Mouse (Mus musculus) adrenal gland, postnatal 14 days (tissue): Measurements from ENCODE around the gene Mgat5. TPM values are rescaled to one million over a fixed set of nuclear protein-coding genes. Genes with fewer than 3 reads are reported as not detected.

ENCODE experiments used
- DNase-seq: peaks from one replicate; pipeline ENCODE4 v3.0.0; 2021; ENCODE audit warnings: mixed read lengths
- total RNA-seq: library from RNA; stranded (reverse); gene quantifications from 2 replicates; pipeline ENCODE4 v1.2.3, GENCODE M21; 2021

Gene Mgat5
- total RNA-seq, 1 experiment from 2014 or later: 12.0 TPM

- DNase-seq: no peak
Observed at GRCm38 (mm10) chr1:127218182-127218581, 13.4 kb downstream of the Mgat5 start.

DNA sequence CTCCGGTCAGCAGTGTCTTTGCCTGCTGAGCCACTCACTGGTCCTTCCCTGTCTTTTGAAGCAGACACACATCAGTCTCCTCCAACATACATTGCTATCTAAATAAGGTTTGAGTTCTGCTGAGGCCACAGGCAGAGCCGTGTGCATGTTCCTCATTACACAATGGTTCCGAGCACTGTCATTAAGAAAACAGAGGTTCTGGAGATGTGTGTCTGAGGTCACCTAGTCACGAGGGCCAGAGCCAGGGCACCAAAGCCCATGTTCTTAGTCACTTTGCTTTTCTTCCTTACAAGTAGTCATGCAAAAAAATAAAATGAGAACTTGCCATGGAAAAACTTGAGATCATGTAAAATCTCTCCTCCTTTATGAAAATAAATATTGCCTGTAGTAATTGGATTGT, 14.3 kb downstream of the Mgat5 start:
- DNase-seq: no peak

DNA sequence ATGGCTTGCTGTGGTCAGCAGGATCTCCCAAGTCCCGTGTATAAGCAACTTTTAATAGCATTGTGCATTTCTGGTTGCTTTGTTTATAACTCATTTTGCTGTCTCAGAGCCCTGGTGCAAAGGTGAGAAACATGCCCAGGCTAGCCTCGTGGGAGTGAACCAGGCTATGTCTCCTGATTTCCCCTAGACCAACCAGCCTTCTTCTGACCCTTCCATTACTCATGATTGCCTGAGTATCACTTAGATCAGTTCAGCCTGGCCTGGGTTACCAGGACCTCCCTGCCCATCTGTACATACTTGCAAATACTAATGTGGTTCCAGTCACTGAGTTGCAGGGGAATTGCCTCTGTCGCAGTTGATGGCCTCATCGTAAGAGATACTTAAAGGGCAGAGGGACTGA, 14.8 kb downstream of the Mgat5 start:
- DNase-seq: no peak

DNA sequence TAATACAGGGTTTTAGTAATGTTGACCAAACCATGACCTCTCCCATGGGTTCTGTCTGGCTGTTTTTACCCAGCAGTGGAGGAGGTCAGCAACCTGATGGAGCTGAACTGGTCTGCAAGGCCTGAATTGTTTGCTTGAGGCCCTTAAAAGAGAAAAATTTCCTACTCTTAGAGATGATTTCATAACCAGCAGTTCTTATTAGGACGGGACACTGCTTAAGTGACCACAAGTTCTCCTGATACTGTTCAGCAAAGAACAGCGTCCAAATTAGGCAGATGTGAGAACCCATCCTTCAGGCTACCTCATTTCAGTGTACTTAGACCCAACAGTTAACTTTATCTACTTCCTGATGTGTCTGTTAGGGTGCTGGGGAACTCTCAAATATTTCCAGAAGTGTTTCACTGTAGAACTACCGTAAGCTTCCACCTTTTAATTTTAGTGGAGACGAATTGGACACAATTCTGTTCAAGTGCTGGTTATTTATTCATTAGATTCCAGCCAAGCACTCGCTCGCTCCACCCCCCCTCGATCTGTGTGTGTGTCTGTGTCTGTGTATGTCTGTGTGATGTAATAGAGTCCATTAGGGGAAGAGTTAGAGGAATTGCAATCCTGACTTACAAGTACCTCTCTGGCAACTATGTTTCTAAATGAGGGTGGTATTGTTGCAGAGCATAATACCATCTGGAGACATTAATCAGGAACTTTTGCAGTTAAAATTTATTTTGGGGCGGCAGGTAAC, 17.4 kb downstream of the Mgat5 start:
- no peak for DNase-seq

DNA sequence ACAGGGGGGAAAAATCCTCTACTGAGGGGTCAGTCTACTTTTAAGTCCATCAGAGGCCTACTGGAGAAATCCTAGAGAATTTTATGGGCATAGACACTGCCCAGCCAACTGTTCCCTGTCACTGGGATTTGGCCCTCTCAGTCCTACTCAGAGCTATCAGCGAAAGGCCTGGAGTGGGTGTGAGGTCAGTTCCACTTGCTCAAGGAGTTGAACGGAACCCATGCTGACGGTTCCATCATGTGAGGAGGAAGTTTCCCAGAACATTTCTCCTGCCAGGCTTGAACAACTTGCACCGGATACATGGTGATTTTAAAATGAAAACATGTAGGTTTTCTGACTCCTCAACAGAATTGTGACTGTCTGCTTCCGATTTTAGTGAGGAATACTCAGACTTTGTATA, 20.2 kb downstream of the Mgat5 start:
- DNase-seq: no peak

DNA sequence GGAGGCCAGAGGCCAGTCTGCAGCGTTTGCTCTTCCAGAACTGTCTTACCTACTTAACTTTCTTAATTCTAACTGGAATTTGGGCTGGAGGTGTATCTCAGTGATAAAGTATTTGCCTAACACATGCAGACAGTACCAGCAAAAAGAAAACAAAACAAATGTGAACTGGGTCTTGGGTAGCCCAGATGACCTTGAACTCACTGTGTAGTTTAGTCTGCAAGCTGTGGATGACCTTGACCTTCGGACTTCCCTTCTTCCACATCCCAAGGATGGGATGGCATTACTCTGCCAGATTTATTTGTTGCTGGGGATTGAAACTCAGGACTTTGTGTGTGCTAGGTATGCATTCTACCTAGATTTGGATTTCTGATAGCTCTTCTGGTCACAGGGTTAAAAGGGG, 24.2 kb downstream of the Mgat5 start:
- DNase-seq: no peak

- peak; percentile 16 for DNase-seq
Observed at GRCm38 (mm10) chr1:127230468-127230867, 25.7 kb downstream of the Mgat5 start.

DNA sequence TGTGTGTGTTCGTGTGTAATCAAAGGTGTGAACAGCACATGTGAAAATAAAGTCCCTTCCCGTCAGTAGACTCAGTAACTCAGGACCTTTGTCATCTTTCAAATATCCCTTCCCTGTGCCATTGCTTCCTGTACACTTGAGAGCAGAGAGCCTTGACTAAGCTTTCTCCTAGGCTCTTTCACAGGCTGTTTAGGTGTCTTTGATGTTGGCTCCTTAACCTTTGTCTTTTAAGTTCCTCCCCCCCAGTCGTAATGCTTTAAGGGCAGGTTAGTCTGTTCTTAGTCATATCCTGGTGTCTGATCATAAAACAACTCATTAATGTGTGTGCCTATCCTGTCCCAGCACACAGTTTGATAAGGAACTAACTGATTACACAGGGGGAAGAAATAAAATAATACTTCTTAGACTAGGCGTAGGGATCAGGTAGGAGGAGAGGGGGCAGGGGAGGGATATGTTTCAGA, 28.4 kb downstream of the Mgat5 start:
- no peak for DNase-seq

- no peak for DNase-seq
Observed at GRCm38 (mm10) chr1:127235157-127235556, 30.3 kb downstream of the Mgat5 start.

DNA sequence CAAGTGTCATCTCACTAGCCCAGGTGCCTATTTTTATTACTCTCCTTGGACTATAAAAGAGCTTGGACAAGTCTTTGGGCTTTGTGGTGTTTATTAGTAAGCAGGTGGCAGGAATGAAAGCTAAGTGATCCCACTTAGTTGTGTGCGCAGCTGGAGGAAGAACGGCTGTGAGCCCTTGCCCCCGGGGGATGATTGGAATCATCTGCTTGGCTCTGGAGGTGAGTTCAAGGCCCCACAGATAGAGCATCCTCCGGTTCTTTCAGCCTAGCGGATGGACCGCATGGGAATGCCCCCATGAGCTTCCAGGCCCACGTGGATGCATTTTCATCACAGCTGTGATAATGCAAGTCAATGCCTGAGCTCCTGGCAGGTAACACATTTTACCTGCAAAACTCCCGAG, 31.6 kb downstream of the Mgat5 start:
- no peak for DNase-seq

DNA sequence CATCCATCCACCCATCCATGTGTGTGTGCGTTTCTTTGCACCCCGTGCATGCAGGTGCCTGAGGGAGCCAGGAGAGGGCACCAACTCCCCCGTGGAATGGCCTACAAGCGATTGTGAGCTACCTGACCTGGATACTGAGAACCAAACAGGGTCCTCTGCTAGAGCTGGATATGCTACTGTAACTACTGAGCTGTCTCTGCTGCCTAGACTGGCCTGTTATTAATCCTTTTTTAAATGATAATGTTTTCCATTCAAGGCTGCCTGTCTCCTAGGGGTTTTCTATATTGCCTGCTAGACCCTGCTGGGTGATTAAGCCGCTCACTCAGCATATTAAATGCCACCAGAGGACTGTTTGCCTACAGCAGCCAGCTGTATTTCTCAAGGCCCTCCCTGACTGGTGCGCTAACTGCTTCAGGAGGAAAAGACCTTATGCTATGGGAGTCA, 34.1 kb downstream of the Mgat5 start:
- no peak for DNase-seq

DNA sequence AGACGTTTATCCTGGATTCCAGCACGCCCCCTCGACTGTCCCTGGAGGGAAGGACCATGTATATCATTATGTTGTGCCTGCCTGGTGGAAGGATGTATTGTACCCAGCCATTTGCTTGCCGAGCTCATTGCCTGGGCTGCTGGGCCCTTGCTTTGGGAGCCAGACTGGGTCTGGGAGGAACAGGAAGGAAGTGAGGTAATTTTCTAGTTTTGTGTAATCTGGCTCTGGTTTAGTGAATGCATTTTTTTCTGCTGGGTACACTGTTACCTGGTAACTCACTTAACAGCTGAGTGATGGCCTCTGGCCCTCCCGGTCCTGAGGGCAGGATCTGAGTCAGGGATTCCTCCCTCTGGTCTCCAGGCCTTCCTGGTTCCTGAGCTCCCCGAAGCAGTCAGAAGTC, 35.1 kb downstream of the Mgat5 start:
- DNase-seq: no peak

DNA sequence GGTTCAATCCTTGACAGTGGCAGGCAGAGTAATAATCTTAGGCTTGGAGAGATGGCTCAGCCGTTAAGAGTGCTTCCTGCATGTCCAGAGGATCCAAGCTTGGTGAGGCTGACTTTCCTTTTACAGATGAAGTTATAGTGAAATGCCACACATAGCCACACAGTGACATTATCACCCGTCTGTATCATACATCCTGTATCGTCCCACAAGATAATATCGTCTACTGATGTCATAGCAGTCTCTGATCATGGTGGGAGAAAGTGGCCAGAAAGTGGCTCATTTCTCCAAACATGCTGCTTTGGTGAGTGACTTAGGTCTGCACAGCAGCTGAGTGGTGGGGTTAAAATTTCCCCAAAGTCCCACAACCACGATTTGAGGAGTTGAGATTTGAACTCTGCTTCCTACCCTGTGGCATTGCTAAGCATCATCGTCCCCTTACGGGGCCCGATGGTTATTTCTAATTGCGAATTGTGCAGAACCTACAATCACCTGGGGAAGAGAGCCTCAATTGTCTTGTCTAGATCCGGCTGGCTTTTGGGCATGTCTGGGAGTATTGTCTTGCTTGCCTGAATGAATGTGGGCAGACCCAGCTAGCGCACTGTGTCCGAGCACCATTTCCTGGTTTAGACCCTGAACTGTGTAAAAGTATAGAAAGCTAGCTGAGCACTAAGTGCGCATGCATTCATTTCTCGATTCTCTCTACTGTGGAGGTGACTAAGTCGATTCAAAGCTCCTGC, 37.5 kb downstream of the Mgat5 start:
- no peak for DNase-seq

- no peak for DNase-seq
Observed at GRCm38 (mm10) chr1:127242888-127243588, 38.2 kb downstream of the Mgat5 start.

GRCm38 (mm10) chr1:127244054-127244770, 39.4 kb downstream of the Mgat5 start:
- DNase-seq: no peak

DNA sequence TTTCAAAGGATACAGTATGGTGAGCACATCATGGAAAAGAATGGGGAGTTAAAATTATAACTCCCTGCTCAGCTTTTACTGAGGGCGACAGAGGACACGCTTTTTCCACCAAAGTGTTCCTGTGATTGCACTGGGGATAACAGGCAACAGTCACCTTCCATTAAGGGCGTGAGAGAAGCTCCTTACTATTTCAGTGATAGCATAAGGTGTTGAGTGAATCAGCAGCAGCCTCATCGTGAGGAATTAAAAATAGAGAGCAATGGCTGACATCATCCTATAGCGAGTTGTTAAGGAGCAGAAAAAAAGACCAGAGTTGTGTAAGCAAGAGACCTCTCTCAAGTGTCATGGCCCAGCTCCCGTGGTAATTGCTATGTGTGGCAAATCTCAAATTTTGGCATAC, 41.3 kb downstream of the Mgat5 start:
- DNase-seq: no peak

DNA sequence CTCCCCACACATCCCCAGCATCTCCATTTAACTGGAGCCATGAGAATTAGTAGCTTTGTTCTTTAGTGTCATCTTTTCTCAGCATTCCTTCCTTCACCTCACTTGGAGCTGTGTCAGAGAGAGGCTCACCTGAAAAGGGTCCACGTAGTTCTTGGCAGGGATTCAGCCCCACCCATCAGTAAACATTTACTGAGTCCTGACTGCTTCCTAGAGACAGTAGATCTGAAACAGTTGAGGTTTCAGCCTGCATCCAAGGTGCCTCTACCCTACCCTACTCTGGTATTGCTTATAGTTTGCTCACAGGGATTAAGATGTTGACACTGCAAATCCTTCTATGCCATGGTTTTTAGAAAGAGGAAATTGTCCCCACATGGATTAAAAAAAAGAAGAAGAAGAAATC, 43.6 kb downstream of the Mgat5 start:
- DNase-seq: no peak

DNA sequence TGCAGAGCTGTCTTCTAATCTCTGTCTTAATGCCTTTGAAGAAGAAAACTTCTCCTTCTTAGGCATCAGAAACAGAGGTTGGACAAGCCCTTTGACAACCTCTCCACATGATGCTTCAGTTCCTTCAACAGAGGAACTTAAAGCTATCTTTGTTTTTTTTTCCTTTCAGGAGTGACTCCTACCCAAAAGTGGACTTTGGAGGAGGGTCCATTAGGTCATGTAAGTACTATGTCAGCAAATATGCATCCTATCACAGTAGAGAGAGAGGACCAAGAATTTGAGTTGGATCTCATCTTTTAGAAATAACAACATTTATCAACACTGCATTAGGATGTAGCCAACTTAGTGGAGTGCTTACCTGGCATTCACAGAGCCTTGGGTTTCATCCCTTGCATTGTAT, 44.8 kb downstream of the Mgat5 start:
- no peak for DNase-seq

DNA sequence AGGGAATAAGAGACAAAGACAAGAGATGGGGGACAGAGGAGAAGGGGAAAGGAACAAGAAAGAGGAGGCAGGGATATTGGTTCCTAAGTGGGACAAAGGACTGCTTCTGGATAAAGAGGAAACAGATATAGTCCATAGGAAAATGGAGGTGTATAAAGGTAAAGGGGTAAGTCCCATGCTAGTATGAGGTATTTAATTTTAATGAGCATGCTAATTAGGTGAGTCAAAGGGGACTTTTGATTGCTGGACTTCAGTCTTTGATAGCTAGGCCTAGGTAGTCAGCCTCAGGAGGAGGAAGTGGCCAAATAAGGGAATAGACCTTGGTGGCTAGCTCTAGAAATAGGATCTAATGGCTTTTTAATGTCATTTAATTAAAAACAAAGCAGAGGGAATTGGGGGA, 45.5 kb downstream of the Mgat5 start:
- DNase-seq: no peak

GRCm38 (mm10) chr1:127251751-127252150, 46.9 kb downstream of the Mgat5 start:
- no peak for DNase-seq

- DNase-seq: peak; percentile 28
Observed at GRCm38 (mm10) chr1:127257005-127257404, 52.2 kb downstream of the Mgat5 start.

- no peak for DNase-seq
Observed at GRCm38 (mm10) chr1:127259669-127260068, 54.9 kb downstream of the Mgat5 start.

GRCm38 (mm10) chr1:127260969-127261368, 56.2 kb downstream of the Mgat5 start:
- DNase-seq: no peak
